Mouse (Mus musculus): ENCODE data around the gene Csrnp1. TPM values are rescaled to one million over a fixed set of nuclear protein-coding genes. Genes with fewer than 3 reads are reported as not detected.

Gene Csrnp1
- total and polyA plus RNA-seq, 3 experiments = 17.3 to 44.1 (median 26.5) TPM

DNA sequence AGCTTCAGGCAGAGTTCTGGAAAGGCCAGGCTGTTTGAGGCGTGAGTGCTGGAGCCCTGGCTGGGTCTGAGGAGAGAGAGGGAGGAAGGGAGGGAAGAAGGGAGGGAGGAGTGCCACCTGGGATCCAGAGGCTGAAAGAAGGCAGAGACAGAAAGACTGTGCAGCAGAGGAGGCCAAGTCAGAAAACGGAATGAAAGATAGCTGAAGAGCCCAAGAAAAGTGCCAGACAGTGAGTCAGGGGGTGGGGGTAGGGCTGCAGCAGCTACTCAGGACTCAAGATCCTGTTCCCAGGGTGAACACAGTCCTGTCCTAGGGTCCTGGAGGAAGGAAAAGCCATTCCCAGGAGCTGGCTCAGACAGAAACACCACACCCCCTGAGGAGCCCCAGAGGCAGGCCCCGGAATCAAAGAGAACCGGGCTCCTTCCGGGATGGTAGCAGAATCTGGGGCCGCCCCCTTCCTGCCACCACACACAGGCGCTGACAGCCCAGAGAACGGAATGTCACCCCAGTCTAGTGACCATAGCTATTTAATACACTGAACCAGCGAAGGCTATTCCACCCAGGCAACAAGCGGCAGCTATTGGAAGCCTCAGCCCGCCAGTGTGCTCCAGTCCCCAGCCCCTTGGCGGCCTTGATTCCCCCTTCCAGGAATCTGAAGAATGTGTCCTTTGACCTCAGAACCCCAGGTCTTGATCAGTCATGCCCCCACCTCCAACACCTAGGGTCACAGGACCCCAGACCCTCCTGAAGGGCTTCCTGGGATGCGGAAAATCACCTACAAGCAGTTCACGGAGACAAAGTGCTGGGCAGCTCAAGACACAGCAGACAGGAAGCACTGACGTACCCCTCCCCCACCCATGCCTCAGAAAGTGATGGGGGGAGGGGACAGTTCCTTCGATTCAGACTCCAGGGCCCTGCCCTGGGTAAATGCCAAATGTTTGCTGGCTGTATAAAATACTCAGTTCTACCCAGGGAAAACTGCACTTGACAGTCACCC lies 3.0 kb downstream of the Csrnp1 start:
- Histone ChIP-seq H3K4me3 (ENCODE audit: low read depth, low read length) (peak overlapping the region; percentile 91), H3K4me1 (ENCODE audit: insufficient read depth, low read depth, low read length) (peaks cover 83% of the 10 kb centered on the region), H3K36me3 (replicated peaks) (peaks cover 18% of the 10 kb centered on the region), H3K27me3 (ENCODE audit: insufficient read depth, low read length) (peaks cover 15% of the 10 kb centered on the region), H3K9me3 (replicated peaks) (no peaks in the 10 kb centered on the region)
- no peak for TF ChIP-seq CTCF (IDR thresholded peaks at IDR 0.05; ENCODE audit: low read depth, low read length)
- no peak for TF ChIP-seq POLR2AphosphoS5 (IDR thresholded peaks at IDR 0.05; ENCODE audit: insufficient replicate concordance, low read depth, low read length)
- TF ChIP-seq TAL1 (conservative IDR thresholded peaks at IDR 0.05; ENCODE audit: low read depth, low read length) = no peak
- DNase-seq (ENCODE audit: low spot score) (peak; percentile 74), ATAC-seq (ENCODE audit: extremely low read depth, insufficient number of reproducible peaks, low FRiP score, poor library complexity, severe bottlenecking) (peak; percentile 38)

- Histone ChIP-seq H3K36me3 (replicated peaks) (peaks cover 18% of the 10 kb centered on the region), H3K27me3 (ENCODE audit: insufficient read depth, low read length) (peaks cover 10% of the 10 kb centered on the region), H3K9me3 (replicated peaks) (no peaks in the 10 kb centered on the region), H3K4me1 (ENCODE audit: insufficient read depth, low read depth, low read length) (peaks cover 85% of the 10 kb centered on the region), H3K4me3 (ENCODE audit: low read depth, low read length) (peak overlapping the region; percentile 91; the same call in 1 of the 2 replicates)
- DNase-seq (ENCODE audit: low spot score) (no peak), ATAC-seq (ENCODE audit: extremely low read depth, insufficient number of reproducible peaks, low FRiP score, poor library complexity, severe bottlenecking) (0 out of 2 replicates have a peak, but pooled peaks have one; percentile 6)
- no peak for TF ChIP-seq POLR2AphosphoS5 (IDR thresholded peaks at IDR 0.05; ENCODE audit: insufficient replicate concordance, low read depth, low read length)
- no peak for TF ChIP-seq TAL1 (conservative IDR thresholded peaks at IDR 0.05; ENCODE audit: low read depth, low read length)
- no peak for TF ChIP-seq GATA1 (IDR thresholded peaks at IDR 0.05; ENCODE audit: borderline replicate concordance, low read length)
- TF ChIP-seq CTCF (IDR thresholded peaks at IDR 0.05; ENCODE audit: low read depth, low read length) = no peak
These were observed 3.7 kb downstream of the Csrnp1 start for GRCm38 (mm10) chr9:119980770-119981182.

DNA sequence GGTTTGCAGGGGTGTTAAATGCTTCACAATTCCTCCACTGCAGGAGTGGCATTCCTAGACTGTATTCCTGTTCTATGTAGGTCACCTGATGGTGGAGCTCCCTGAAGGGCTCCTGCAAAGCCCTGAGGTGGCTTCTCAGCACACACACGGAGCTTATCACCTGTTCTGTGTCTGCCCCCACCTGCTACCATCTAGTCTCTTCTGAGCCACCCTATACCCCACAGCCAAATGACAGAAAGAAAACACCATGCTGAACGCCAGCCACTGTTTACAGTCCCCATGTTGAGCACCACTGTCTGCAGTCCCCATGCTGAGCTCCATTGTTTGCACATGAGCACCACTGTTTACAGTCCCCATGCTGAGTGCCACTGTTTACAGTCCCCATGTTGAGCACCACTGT lies 4.7 kb downstream of the Csrnp1 start:
- peaks cover 6% of the 10 kb centered on the region; the same call in 1 of the 2 replicates for H3K27me3 ChIP-seq (ENCODE audit: insufficient read depth, low read length)
- H3K9me3 ChIP-seq (replicated peaks) = no peaks in the 10 kb centered on the region
- no peak for TF ChIP-seq TAL1 (conservative IDR thresholded peaks at IDR 0.05; ENCODE audit: low read depth, low read length)
- TF ChIP-seq GATA2 (IDR thresholded peaks at IDR 0.05; ENCODE audit: borderline replicate concordance, low read depth, low read length) = no peak
- TF ChIP-seq GATA1 (IDR thresholded peaks at IDR 0.05; ENCODE audit: borderline replicate concordance, low read length) = no peak
- TF ChIP-seq CTCF (IDR thresholded peaks at IDR 0.05; ENCODE audit: low read depth, low read length) = no peak
- TF ChIP-seq POLR2AphosphoS5 (IDR thresholded peaks at IDR 0.05; ENCODE audit: insufficient replicate concordance, low read depth, low read length) = no peak
- no peak overlapping the region; the same call in 1 of the 2 replicates for H3K4me3 ChIP-seq (ENCODE audit: low read depth, low read length)
- peaks cover 25% of the 10 kb centered on the region for H3K36me3 ChIP-seq (replicated peaks)
- peaks cover 87% of the 10 kb centered on the region for H3K4me1 ChIP-seq (ENCODE audit: insufficient read depth, low read depth, low read length)
- ATAC-seq (ENCODE audit: extremely low read depth, insufficient number of reproducible peaks, low FRiP score, poor library complexity, severe bottlenecking) = no peak
- no peak for DNase-seq (ENCODE audit: low spot score)

DNA sequence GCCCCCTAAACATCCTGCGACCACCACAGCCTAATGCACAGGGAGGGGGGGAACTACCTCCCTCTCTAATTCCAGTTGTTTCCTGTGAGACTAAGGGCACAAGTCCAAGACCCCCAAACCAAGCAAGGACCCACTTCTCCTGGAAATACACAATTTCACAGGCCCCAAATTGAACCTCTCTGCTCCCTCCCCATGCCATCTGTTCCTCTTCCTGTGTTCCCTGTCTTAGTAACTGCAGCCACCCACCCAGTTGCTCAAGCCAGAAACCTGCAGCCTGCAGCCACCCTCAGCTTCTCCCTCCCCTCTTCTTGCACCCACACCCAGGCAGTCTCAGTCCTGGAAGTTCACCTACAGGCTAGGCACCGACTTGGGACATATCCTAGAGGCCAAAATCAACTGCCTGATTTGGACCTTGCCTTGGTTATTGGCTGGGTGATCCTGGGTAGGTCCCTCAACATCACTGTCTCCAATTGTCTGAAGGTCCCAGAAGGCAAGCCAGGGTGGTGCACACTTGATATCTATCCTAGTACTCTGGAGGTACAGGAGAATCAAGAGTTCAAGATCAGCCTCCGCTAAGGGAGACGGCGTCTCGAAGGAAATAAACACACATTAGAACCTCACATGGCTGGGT lies 5.5 kb downstream of the Csrnp1 start:
- H3K4me3 ChIP-seq (ENCODE audit: low read depth, low read length) = peak overlapping the region; percentile 66; the same call in 1 of the 2 replicates
- peaks cover 81% of the 10 kb centered on the region for H3K4me1 ChIP-seq (ENCODE audit: insufficient read depth, low read depth, low read length)
- peaks cover 2% of the 10 kb centered on the region; the same call in 1 of the 2 replicates for H3K9me3 ChIP-seq (replicated peaks)
- ATAC-seq (ENCODE audit: extremely low read depth, insufficient number of reproducible peaks, low FRiP score, poor library complexity, severe bottlenecking) = no peak
- TF ChIP-seq GATA2 (IDR thresholded peaks at IDR 0.05; ENCODE audit: borderline replicate concordance, low read depth, low read length) = no peak
- TF ChIP-seq POLR2AphosphoS5 (IDR thresholded peaks at IDR 0.05; ENCODE audit: insufficient replicate concordance, low read depth, low read length) = no peak
- no peak for TF ChIP-seq CTCF (IDR thresholded peaks at IDR 0.05; ENCODE audit: low read depth, low read length)
- no peak for TF ChIP-seq TAL1 (conservative IDR thresholded peaks at IDR 0.05; ENCODE audit: low read depth, low read length)
- TF ChIP-seq GATA1 (IDR thresholded peaks at IDR 0.05; ENCODE audit: borderline replicate concordance, low read length) = no peak
- H3K36me3 ChIP-seq (replicated peaks) = peaks cover 33% of the 10 kb centered on the region
- H3K27me3 ChIP-seq (ENCODE audit: insufficient read depth, low read length) = no peaks in the 10 kb centered on the region; the same call in 1 of the 2 replicates
- no peak for DNase-seq (ENCODE audit: low spot score)

DNA sequence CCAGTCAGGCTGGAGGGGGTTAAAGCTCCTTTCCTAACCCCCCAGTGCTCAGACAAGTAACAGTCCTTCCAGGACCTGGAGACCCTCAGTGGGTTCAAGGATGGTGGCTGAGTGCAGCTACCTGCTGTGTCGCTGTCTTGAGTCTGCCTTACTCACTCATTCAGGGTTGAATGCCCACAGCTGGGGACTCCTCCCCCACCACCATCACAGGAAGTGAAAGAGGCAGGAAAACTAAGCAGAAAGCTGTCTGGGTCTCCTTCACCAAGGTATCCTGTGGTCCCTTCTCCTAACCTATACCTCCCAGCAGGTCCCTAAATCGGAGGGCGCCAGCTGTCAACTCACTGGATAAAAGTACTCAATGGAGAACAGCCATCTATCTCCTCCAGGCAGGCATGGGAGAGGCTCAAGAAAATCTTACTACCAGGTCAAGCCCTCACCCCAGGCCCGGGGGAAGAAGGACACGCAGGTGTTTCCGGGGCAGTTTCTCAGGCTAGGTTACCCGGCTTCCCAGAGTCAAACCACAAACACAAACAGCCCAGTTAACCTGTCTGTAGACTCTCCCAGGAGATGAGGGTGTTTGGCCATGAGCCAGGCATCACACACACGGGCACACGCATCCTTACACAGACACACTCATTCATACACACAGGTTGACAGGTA lies 6.2 kb downstream of the Csrnp1 start:
- no peak for DNase-seq (ENCODE audit: low spot score)
- Histone ChIP-seq H3K4me1 (ENCODE audit: insufficient read depth, low read depth, low read length) (peaks cover 82% of the 10 kb centered on the region), H3K4me3 (ENCODE audit: low read depth, low read length) (peak overlapping the region; percentile 66; the same call in 1 of the 2 replicates), H3K36me3 (replicated peaks) (peaks cover 39% of the 10 kb centered on the region), H3K27me3 (ENCODE audit: insufficient read depth, low read length) (no peaks in the 10 kb centered on the region), H3K9me3 (replicated peaks) (peaks cover 4% of the 10 kb centered on the region; the same call in 1 of the 2 replicates)
- no peak for ATAC-seq (ENCODE audit: extremely low read depth, insufficient number of reproducible peaks, low FRiP score, poor library complexity, severe bottlenecking)
- TF ChIP-seq GATA2 (IDR thresholded peaks at IDR 0.05; ENCODE audit: borderline replicate concordance, low read depth, low read length) (no peak), CTCF (IDR thresholded peaks at IDR 0.05; ENCODE audit: low read depth, low read length) (no peak), TAL1 (conservative IDR thresholded peaks at IDR 0.05; ENCODE audit: low read depth, low read length) (no peak), GATA1 (IDR thresholded peaks at IDR 0.05; ENCODE audit: borderline replicate concordance, low read length) (no peak), POLR2AphosphoS5 (IDR thresholded peaks at IDR 0.05; ENCODE audit: insufficient replicate concordance, low read depth, low read length) (no peak)
